Mouse (Mus musculus) limb, embryonic 13.5 days (tissue): ENCODE measurements at regions not wholly inside any gene's neighbourhood (a gene's known extent, or its start where the extent isn't known, plus 50 kb on each side); places are given as distances from the start of the nearest gene placed in this dataset.

Experiments used
- ATAC-seq: fragments of 200-750 bp; cut with Nextera tagmentation; 2 replicates; pipeline ENCODE4 v1.8.0; 2017; ENCODE audit warnings: low read depth, moderate number of reproducible peaks, moderate TSS enrichment; ENCODE audit not compliant: low FRiP score
- H3K27ac ChIP-seq: fragments of 300-500 bp; sonication (generic); 2 replicates; pipeline ENCODE4 v1.5.1; 2015; ENCODE audit warnings: inconsistent platforms, mild to moderate bottlenecking, moderate library complexity
- H3K27me3 ChIP-seq: fragments of 300-500 bp; sonication (generic); 2 replicates; pipeline ENCODE4 v1.6.1; 2015; ENCODE audit warnings: mild to moderate bottlenecking, inconsistent platforms
- H3K36me3 ChIP-seq: fragments of 300-500 bp; sonication (generic); 2 replicates; pipeline ENCODE4 v1.6.1; 2015; ENCODE audit warnings: inconsistent platforms, mild to moderate bottlenecking, moderate library complexity
- H3K4me1 ChIP-seq: fragments of 300-500 bp; sonication (generic); 2 replicates; pipeline ENCODE4 v1.6.1; 2015; ENCODE audit warnings: inconsistent platforms
- H3K4me2 ChIP-seq: fragments of 300-500 bp; sonication (generic); replicated peaks from 2 replicates; pipeline ENCODE4 v1.6.1; 2015; ENCODE audit warnings: inconsistent platforms, mild to moderate bottlenecking, moderate library complexity
- H3K4me3 ChIP-seq: fragments of 300-500 bp; sonication (generic); 2 replicates; pipeline ENCODE4 v1.5.1; 2015; ENCODE audit warnings: moderate library complexity, mild to moderate bottlenecking, inconsistent platforms
- H3K9ac ChIP-seq: fragments of 300-500 bp; sonication (generic); 2 replicates; pipeline ENCODE4 v1.6.1; 2015; ENCODE audit warnings: mild to moderate bottlenecking, inconsistent platforms
- H3K9me3 ChIP-seq: fragments of 300-500 bp; sonication (generic); 2 replicates; pipeline ENCODE4 v1.6.1; 2016; ENCODE audit warnings: inconsistent platforms
- WGBS: fragments of 180-500 bp; shearing (Covaris S2); methylation state at CpG from one replicate; pipeline ENCODE4 v1.1.7; 2015; 5-methylcytosine and 5-hydroxymethylcytosine counted together

DNA sequence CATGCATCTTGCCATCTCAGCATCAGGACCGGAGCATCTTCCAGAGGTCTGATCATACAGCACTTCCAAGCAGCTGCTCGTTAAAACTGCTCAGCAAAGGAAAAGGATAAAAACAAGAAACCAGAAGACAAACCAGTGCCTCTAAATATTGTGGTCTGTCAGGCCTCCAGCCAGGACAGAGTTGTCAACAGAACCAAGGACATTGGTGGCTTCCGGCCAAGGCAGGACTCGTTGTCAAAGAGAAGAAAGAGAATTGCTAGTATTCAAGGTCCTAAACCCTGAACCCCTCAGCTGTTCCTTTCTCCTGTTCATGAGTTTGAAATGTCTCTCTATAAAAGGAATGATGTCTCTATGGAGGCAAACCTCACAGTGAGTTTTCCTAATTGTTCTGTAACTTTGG lies 155.0 kb downstream of the Sp3 start:
- WGBS = 84% methylated on average over 4 of the region's 4 CpGs
- no peaks in the 10 kb centered on the region for H3K36me3 ChIP-seq
- no peak overlapping the region for H3K27ac ChIP-seq
- no peaks in the 10 kb centered on the region for H3K27me3 ChIP-seq
- H3K9me3 ChIP-seq = no peaks in the 10 kb centered on the region
- ATAC-seq = no peak
- H3K9ac ChIP-seq = no peak overlapping the region
- H3K4me1 ChIP-seq = no peaks in the 10 kb centered on the region
- no peak overlapping the region for H3K4me2 ChIP-seq
- no peak overlapping the region for H3K4me3 ChIP-seq

DNA sequence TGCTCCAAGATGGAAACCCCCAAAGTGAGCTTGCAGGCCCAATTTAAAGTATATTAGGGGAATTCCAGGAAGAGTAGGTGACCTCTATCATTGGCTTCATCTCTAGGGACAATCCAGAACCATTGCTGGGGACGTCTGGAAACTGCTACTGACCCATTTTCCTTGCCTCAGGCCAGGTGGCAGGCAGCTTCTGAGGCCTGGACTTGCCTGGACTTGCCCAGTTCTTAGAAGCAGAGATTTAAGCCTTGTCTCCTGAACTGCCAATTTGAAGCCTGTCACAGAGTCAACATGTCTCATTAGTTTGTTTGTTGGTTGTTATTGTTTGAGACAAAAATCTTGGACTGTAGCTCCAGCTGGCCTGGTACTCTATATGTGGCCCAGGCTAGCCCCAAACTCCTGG lies 151.1 kb downstream of the Sp3 start:
- H3K27ac ChIP-seq = no peak overlapping the region
- no peak overlapping the region for H3K4me2 ChIP-seq
- H3K9ac ChIP-seq = no peak overlapping the region
- no peaks in the 10 kb centered on the region for H3K27me3 ChIP-seq
- 17% methylated on average over 1 of the region's 1 CpGs for WGBS
- no peaks in the 10 kb centered on the region for H3K36me3 ChIP-seq
- no peaks in the 10 kb centered on the region for H3K4me1 ChIP-seq
- H3K4me3 ChIP-seq = no peak overlapping the region
- ATAC-seq = no peak
- no peaks in the 10 kb centered on the region for H3K9me3 ChIP-seq

- 84% methylated on average over 10 of the region's 10 CpGs for WGBS
- ATAC-seq = no peak
- Histone ChIP-seq H3K27me3 (no peaks in the 10 kb centered on the region), H3K27ac (no peak overlapping the region), H3K36me3 (no peaks in the 10 kb centered on the region), H3K9me3 (no peaks in the 10 kb centered on the region), H3K9ac (no peak overlapping the region), H3K4me3 (no peak overlapping the region), H3K4me2 (no peak overlapping the region), H3K4me1 (peaks cover 6% of the 10 kb centered on the region)
These were observed 147.5 kb downstream of the Sp3 start for GRCm38 (mm10) chr2:72832770-72833169.

- Histone ChIP-seq H3K27me3 (no peaks in the 10 kb centered on the region), H3K4me1 (peaks cover 18% of the 10 kb centered on the region), H3K9me3 (peaks cover 5% of the 10 kb centered on the region; the same call in 1 of the 2 replicates), H3K27ac (no peak overlapping the region), H3K36me3 (no peaks in the 10 kb centered on the region), H3K4me2 (no peak overlapping the region), H3K4me3 (no peak overlapping the region), H3K9ac (no peak overlapping the region)
- no peak for ATAC-seq
- WGBS = 59% methylated on average over 6 of the region's 6 CpGs
These were observed 142.0 kb downstream of the Sp3 start for GRCm38 (mm10) chr2:72838085-72838727.

GRCm38 (mm10) chr2:72839673-72840072 lies 140.6 kb downstream of the Sp3 start:
- H3K36me3 ChIP-seq = no peaks in the 10 kb centered on the region
- no peaks in the 10 kb centered on the region for H3K27me3 ChIP-seq
- no peak for ATAC-seq
- 74% methylated on average over 5 of the region's 5 CpGs for WGBS
- H3K9me3 ChIP-seq = peaks cover 5% of the 10 kb centered on the region; the same call in 1 of the 2 replicates
- no peak overlapping the region for H3K27ac ChIP-seq
- H3K9ac ChIP-seq = no peak overlapping the region
- no peak overlapping the region for H3K4me3 ChIP-seq
- H3K4me1 ChIP-seq = peaks cover 18% of the 10 kb centered on the region
- no peak overlapping the region for H3K4me2 ChIP-seq

GRCm38 (mm10) chr2:72841367-72841766 lies 138.9 kb downstream of the Sp3 start:
- no peak overlapping the region for H3K4me2 ChIP-seq
- H3K4me1 ChIP-seq = peaks cover 18% of the 10 kb centered on the region
- H3K9ac ChIP-seq = no peak overlapping the region
- peak; percentile 75; the same call in 1 of the 2 replicates for ATAC-seq
- no peaks in the 10 kb centered on the region for H3K27me3 ChIP-seq
- WGBS = 62% methylated on average over 5 of the region's 5 CpGs
- H3K9me3 ChIP-seq = peaks cover 5% of the 10 kb centered on the region; the same call in 1 of the 2 replicates
- H3K4me3 ChIP-seq = no peak overlapping the region
- H3K36me3 ChIP-seq = no peaks in the 10 kb centered on the region
- no peak overlapping the region for H3K27ac ChIP-seq

- Histone ChIP-seq H3K9me3 (peaks cover 5% of the 10 kb centered on the region; the same call in 1 of the 2 replicates), H3K4me3 (no peak overlapping the region), H3K9ac (no peak overlapping the region), H3K4me2 (no peak overlapping the region), H3K4me1 (peaks cover 4% of the 10 kb centered on the region), H3K27ac (no peak overlapping the region), H3K36me3 (no peaks in the 10 kb centered on the region), H3K27me3 (no peaks in the 10 kb centered on the region)
- 83% methylated on average over 2 of the region's 2 CpGs for WGBS
- no peak for ATAC-seq
These were observed 136.6 kb downstream of the Sp3 start for GRCm38 (mm10) chr2:72843610-72844009.

GRCm38 (mm10) chr2:72849441-72850192 lies 130.6 kb downstream of the Sp3 start:
- Histone ChIP-seq H3K4me2 (peak overlapping the region; percentile 23), H3K4me1 (peaks cover 14% of the 10 kb centered on the region), H3K27me3 (no peaks in the 10 kb centered on the region), H3K9me3 (0 out of 2 replicates have a peak, but pooled peaks cover 3% of the 10 kb centered on the region), H3K36me3 (no peaks in the 10 kb centered on the region), H3K27ac (no peak overlapping the region), H3K4me3 (no peak overlapping the region), H3K9ac (no peak overlapping the region)
- ATAC-seq = no peak
- 41% methylated on average over 12 of the region's 12 CpGs for WGBS

DNA sequence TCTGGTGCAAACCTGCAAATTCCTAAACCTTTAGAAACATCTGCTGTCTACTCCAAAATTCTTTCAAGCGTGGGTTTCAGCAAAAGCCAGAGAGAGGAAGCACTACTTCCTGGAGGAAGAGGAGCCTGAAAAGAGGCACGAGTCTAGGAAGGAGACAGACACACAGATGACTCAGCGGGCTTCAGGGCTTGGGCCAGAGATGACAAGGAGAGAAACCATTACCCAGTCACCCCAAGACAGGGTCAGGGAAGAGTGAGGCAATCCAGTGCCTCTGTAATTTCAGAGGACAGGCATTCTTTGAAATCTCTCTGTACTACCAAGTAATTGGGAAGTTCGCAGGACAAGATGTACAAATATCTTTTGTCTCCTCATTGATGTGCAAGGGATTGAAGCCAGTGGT lies 127.7 kb downstream of the Sp3 start:
- Histone ChIP-seq H3K4me2 (no peak overlapping the region), H3K4me1 (peaks cover 21% of the 10 kb centered on the region), H3K9me3 (0 out of 2 replicates have a peak, but pooled peaks cover 3% of the 10 kb centered on the region), H3K9ac (no peak overlapping the region), H3K27me3 (no peaks in the 10 kb centered on the region), H3K36me3 (no peaks in the 10 kb centered on the region), H3K27ac (no peak overlapping the region), H3K4me3 (no peak overlapping the region)
- ATAC-seq = no peak
- 83% methylated on average over 4 of the region's 4 CpGs for WGBS

DNA sequence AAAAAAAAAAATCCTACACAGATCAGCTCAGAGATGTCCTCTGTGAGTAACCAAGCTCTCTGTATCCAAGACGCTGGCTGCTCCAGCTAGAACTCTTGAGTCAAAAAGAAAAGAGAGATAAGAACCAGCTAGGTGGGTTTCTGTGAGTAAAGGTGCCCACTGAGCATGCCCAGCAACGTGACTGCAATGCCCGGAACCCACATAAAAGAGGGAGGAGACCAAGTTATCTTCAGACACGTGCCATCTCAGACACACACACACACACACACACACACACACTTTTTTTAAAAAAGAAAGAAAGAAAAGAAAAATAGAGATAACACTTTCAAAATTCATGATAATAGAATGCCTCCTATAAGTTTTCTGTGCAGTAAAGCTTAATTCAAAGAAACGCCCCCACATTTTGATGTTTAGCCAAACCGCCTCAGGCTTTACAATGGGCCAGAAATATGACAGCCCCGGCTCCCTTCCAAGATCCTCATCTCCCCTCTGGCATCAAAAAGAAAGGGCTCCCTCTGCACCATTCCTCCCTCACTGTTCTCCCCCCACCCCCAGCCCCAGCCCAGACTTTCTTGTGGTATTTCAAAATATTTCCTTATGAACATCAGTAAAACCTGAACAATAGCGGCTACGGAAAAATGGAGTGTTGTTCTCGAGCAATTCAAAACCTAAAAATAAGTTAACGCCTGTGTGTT lies 124.8 kb downstream of the Sp3 start:
- WGBS = 71% methylated on average over 11 of the region's 11 CpGs
- Histone ChIP-seq H3K9me3 (0 out of 2 replicates have a peak, but pooled peaks cover 3% of the 10 kb centered on the region), H3K27ac (no peak overlapping the region), H3K36me3 (no peaks in the 10 kb centered on the region), H3K27me3 (no peaks in the 10 kb centered on the region), H3K4me3 (no peak overlapping the region), H3K4me1 (peaks cover 8% of the 10 kb centered on the region), H3K9ac (no peak overlapping the region), H3K4me2 (no peak overlapping the region)
- ATAC-seq = no peak

DNA sequence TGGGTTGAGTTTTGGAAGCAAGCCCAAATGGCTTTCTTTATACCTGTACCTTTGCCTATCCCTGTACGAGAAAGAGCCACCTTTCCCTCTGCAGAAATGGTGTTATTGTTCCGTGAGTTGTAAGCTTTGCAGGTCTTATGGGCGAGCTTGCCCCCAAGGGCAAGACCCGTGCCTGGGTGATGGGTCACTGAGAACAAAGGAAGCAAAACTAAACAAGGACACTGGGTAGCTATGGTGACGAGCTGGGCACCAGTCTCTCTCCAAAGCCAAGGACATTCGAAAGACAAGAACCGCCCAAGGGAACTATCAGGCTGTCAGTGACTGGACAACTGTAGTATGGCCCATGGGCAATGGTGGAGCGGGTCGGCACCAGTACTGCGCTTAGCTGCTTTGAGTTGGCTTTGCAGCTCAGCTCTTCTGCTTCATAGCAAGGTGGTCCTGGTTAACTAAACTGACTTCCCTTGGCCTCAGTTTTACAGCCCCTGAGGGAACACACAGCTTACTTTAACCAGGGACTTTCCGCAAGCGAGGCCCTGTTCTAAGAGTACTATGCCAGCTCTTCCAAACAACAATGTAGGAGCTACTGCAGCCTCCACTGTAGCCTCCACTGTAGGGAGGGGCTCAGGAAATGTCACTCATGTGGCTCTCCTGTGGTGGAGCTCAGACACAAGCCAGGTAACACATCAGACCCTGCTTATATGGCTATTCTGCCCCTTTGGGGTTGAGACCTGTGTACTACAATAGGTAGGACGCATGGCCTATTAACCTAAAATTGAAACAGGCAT lies 124.1 kb downstream of the Sp3 start:
- no peaks in the 10 kb centered on the region for H3K36me3 ChIP-seq
- no peak overlapping the region for H3K4me2 ChIP-seq
- no peaks in the 10 kb centered on the region for H3K9me3 ChIP-seq
- no peak overlapping the region for H3K4me3 ChIP-seq
- 77% methylated on average over 13 of the region's 13 CpGs for WGBS
- H3K4me1 ChIP-seq = peaks cover 8% of the 10 kb centered on the region
- ATAC-seq = no peak
- no peaks in the 10 kb centered on the region for H3K27me3 ChIP-seq
- H3K9ac ChIP-seq = no peak overlapping the region
- no peak overlapping the region for H3K27ac ChIP-seq

GRCm38 (mm10) chr2:72857377-72857776 lies 122.9 kb downstream of the Sp3 start:
- WGBS = 80% methylated on average over 5 of the region's 5 CpGs
- H3K27ac ChIP-seq = no peak overlapping the region
- peaks cover 8% of the 10 kb centered on the region for H3K4me1 ChIP-seq
- no peaks in the 10 kb centered on the region for H3K9me3 ChIP-seq
- H3K4me2 ChIP-seq = no peak overlapping the region
- H3K9ac ChIP-seq = no peak overlapping the region
- no peaks in the 10 kb centered on the region for H3K36me3 ChIP-seq
- H3K4me3 ChIP-seq = no peak overlapping the region
- H3K27me3 ChIP-seq = no peaks in the 10 kb centered on the region
- no peak for ATAC-seq
